Mouse (Mus musculus) embryonic facial prominence, embryonic 14.5 days (tissue): ENCODE results near the gene Lpin1. TPM values are rescaled to one million over a fixed set of nuclear protein-coding genes. Genes with fewer than 3 reads are reported as not detected.

Experiments
- ATAC-seq: fragments of 200-750 bp; cut with Nextera tagmentation; 2 replicates; pipeline ENCODE4 v1.8.0; 2017; ENCODE audit warnings: low read depth, moderate number of reproducible peaks, moderate TSS enrichment
- DNase-seq: peaks from one replicate; pipeline ENCODE4 v3.0.0-alpha.2; 2015; ENCODE audit warnings: low spot score
- H3K27ac ChIP-seq: fragments of 300-500 bp; sonication (generic); replicated peaks from 2 replicates; pipeline ENCODE4 v1.5.1; 2014; ENCODE audit warnings: low read depth, mild to moderate bottlenecking, low read length, moderate library complexity
- H3K27me3 ChIP-seq: fragments of 300-500 bp; sonication (generic); replicated peaks from 2 replicates; pipeline ENCODE4 v1.6.1; 2014; ENCODE audit warnings: low read length; ENCODE audit not compliant: control insufficient read depth, insufficient read depth
- H3K36me3 ChIP-seq: fragments of 300-500 bp; sonication (generic); 2 replicates; pipeline ENCODE4 v1.6.1; 2014; ENCODE audit warnings: low read length, mixed read lengths; ENCODE audit not compliant: control insufficient read depth, insufficient read depth
- H3K4me1 ChIP-seq: fragments of 300-500 bp; sonication (generic); 2 replicates; pipeline ENCODE4 v1.6.1; 2014; ENCODE audit warnings: antibody characterized with exemption, low read length; ENCODE audit not compliant: control insufficient read depth, insufficient read depth
- H3K4me2 ChIP-seq: fragments of 300-500 bp; sonication (generic); 2 replicates; pipeline ENCODE4 v1.6.1; 2014; ENCODE audit warnings: low read depth, mild to moderate bottlenecking, low read length, moderate library complexity, mixed read lengths
- H3K4me3 ChIP-seq: fragments of 300-500 bp; sonication (generic); 2 replicates; pipeline ENCODE4 v1.5.1; 2014; ENCODE audit warnings: low read depth, mild to moderate bottlenecking, low read length
- H3K9ac ChIP-seq: fragments of 300-500 bp; sonication (generic); 2 replicates; pipeline ENCODE4 v1.6.1; 2014; ENCODE audit warnings: low read depth, mild to moderate bottlenecking, low read length, moderate library complexity, mixed read lengths
- H3K9me3 ChIP-seq: fragments of 300-500 bp; sonication (generic); 2 replicates; pipeline ENCODE4 v1.6.1; 2016; ENCODE audit warnings: low read length; ENCODE audit not compliant: control insufficient read depth
- WGBS: fragments of 180-500 bp; shearing (Covaris S2); extraction: QIAGEN DNeasy Blood & Tissue Kit; methylation state at CpG from one replicate; pipeline ENCODE4 v1.1.7; 2014; 5-methylcytosine and 5-hydroxymethylcytosine counted together
- polyA plus RNA-seq: library from polyadenylated mRNA; unstranded; fragments of >200 nt; fragmentation: Nextera tagmentation; extraction: Ambion mirVana; gene quantifications from 2 replicates; pipeline ENCODE4 v1.2.1, GENCODE M21; 2014

Gene Lpin1
- polyA plus RNA-seq, 1 experiment from 2014 or later, result 7.1 TPM

- Histone ChIP-seq H3K27me3 (no peaks in the 10 kb centered on the region), H3K36me3 (no peaks in the 10 kb centered on the region), H3K9ac (peak overlapping the region; percentile 40; the same call in 1 of the 2 replicates), H3K4me3 (no peak overlapping the region), H3K9me3 (no peaks in the 10 kb centered on the region), H3K4me2 (0 out of 2 replicates have a peak overlapping the region, but pooled peaks have one; percentile 15), H3K4me1 (peaks cover 10% of the 10 kb centered on the region), H3K27ac (peak overlapping the region; percentile 65; the same call in 1 of the 2 replicates)
- ATAC-seq (peak; percentile 81), DNase-seq (peak; percentile 95)
- WGBS, result 16% methylated on average over 4 of the region's 4 CpGs
These were observed 77.4 kb downstream of the Lpin1 start for GRCm38 (mm10) chr12:16533331-16533828.

DNA sequence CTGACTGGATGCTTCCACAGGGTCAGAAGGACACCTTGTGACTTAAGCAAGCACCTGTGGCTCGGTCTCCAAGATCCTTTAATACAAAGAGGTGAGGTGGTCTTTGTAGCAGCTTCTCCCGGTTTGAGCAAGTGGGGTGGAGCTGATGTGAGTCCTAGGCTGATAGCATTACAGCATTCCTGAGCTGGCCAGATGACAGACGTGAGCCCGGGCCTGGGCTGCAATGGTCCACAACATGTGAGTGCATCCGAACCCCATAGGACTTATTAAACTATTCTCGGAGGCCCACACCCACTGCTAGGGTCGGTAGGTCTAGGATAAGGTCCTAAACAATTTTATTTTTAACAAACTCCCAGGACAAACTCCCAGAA lies 77.9 kb downstream of the Lpin1 start:
- H3K27me3 ChIP-seq, result no peaks in the 10 kb centered on the region
- H3K9me3 ChIP-seq, result no peaks in the 10 kb centered on the region
- no peaks in the 10 kb centered on the region for H3K36me3 ChIP-seq
- H3K4me1 ChIP-seq, result peaks cover 10% of the 10 kb centered on the region
- WGBS, result 30% methylated on average over 7 of the region's 7 CpGs
- ATAC-seq (peak; percentile 72), DNase-seq (no peak)
- no peak overlapping the region for H3K4me3 ChIP-seq
- H3K9ac ChIP-seq, result peak overlapping the region; percentile 40; the same call in 1 of the 2 replicates
- peak overlapping the region; percentile 15; the same call in 1 of the 2 replicates for H3K4me2 ChIP-seq
- peak overlapping the region; percentile 65 for H3K27ac ChIP-seq

DNA sequence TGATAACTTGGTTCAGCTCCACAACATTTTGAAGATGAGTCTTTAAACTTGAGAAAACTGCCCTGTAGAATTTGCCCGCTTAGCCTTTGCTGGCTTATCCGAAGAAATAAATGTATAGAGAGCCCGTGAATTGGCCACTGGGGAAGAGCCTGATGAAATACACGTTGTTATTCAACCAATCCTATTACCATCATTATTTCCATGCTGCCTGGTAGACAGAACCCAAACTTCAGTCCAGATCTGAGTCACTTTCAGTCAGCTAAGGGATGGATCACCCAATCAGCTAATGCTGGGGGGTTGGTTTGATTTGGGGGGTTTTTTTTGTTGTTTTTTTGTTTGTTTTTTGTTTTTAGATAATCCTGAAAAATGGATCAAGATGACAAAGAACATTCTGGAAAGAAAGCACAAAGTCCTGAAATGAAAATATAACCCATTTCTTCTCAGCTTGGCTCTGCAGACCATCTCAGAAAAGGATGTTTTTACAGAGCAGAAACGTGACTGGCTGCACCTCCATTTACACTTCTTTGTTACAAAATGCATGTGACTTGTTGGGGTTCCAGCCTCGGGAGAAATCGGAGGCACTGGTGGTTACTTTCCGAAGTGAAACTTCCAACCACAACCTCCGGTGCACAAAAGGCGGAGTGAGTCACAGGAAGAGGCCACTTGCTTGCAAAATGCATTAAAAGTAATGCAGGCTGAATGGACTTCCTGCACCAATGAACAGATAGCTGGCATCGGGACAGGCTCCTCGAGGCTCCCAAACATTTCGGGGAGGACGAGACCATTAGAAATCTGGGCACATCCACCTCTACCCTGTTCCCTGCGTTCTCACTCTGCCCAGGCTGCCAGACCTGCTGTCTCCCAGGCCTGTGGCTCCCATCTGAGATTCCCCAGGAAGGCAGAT lies 78.6 kb downstream of the Lpin1 start:
- Histone ChIP-seq H3K27ac (peak overlapping the region; percentile 65), H3K9me3 (no peaks in the 10 kb centered on the region), H3K27me3 (no peaks in the 10 kb centered on the region), H3K4me1 (peaks cover 10% of the 10 kb centered on the region), H3K9ac (peak overlapping the region; percentile 40; the same call in 1 of the 2 replicates), H3K36me3 (no peaks in the 10 kb centered on the region), H3K4me3 (no peak overlapping the region), H3K4me2 (no peak overlapping the region)
- 57% methylated on average over 15 of the region's 15 CpGs for WGBS
- peak; percentile 64 for DNase-seq
- peak; percentile 39; the same call in 1 of the 2 replicates for ATAC-seq

DNA sequence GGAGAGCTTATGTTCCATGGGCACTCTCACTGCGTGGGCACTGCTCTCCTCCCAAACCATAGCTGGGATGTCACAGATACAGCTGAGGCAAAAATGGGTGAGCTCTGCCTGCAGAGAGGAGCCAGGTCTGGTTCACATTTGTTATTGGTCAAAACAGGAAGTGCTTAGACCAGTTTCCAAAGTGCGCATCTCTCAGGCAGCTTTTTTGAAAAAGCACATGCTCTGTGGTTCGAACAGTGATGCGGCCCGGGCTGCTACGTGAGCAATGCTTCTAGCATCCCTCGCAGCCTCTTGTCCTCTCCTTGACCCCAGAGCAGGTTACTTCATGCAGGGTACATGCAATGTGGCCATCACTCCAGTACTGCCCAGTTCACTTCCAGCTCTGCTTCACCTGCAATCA lies 82.1 kb downstream of the Lpin1 start:
- DNase-seq, result no peak
- H3K9ac ChIP-seq, result no peak overlapping the region
- no peak overlapping the region for H3K4me2 ChIP-seq
- H3K27ac ChIP-seq, result no peak overlapping the region
- no peaks in the 10 kb centered on the region for H3K9me3 ChIP-seq
- H3K36me3 ChIP-seq, result no peaks in the 10 kb centered on the region
- ATAC-seq, result no peak
- H3K27me3 ChIP-seq, result no peaks in the 10 kb centered on the region
- WGBS, result 77% methylated on average over 7 of the region's 7 CpGs
- H3K4me1 ChIP-seq, result peaks cover 10% of the 10 kb centered on the region
- no peak overlapping the region for H3K4me3 ChIP-seq

- Histone ChIP-seq H3K27ac (no peak overlapping the region), H3K9ac (no peak overlapping the region), H3K36me3 (no peaks in the 10 kb centered on the region), H3K4me1 (peaks cover 7% of the 10 kb centered on the region), H3K9me3 (no peaks in the 10 kb centered on the region), H3K27me3 (no peaks in the 10 kb centered on the region), H3K4me2 (no peak overlapping the region), H3K4me3 (no peak overlapping the region)
- ATAC-seq, result no peak
- 74% methylated on average over 3 of the region's 3 CpGs for WGBS
- no peak for DNase-seq
These were observed 82.8 kb downstream of the Lpin1 start for GRCm38 (mm10) chr12:16527941-16528340.

- Histone ChIP-seq H3K4me3 (no peak overlapping the region), H3K4me2 (no peak overlapping the region), H3K9ac (no peak overlapping the region), H3K27me3 (no peaks in the 10 kb centered on the region), H3K27ac (no peak overlapping the region), H3K4me1 (no peaks in the 10 kb centered on the region), H3K9me3 (no peaks in the 10 kb centered on the region), H3K36me3 (no peaks in the 10 kb centered on the region)
- DNase-seq (no peak), ATAC-seq (no peak)
- WGBS, result 71% methylated on average over 5 of the region's 5 CpGs
These were observed 83.9 kb downstream of the Lpin1 start for GRCm38 (mm10) chr12:16526862-16527261.

DNA sequence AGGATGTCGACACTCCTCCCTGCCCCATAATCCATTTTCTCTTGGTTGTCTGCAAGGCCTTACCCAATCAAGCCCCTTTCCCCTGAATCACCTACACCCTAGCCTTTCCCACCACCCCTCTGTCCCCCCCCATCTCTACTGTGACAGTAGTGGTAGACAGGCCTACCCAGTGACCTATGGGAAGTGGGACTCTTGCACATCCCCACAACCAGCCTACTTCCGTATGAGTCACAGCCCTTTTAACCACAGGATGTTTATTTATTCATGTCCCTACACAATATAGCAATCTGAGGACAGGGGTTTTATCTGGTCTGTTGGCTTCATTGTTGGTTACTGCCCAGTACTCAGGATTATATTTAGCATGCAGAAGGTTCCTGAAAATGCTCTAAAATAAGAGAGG lies 84.6 kb downstream of the Lpin1 start:
- no peak overlapping the region for H3K27ac ChIP-seq
- no peaks in the 10 kb centered on the region for H3K4me1 ChIP-seq
- 84% methylated on average over 2 of the region's 2 CpGs for WGBS
- no peak overlapping the region for H3K4me3 ChIP-seq
- H3K27me3 ChIP-seq, result no peaks in the 10 kb centered on the region
- H3K9me3 ChIP-seq, result no peaks in the 10 kb centered on the region
- no peak overlapping the region for H3K9ac ChIP-seq
- no peak overlapping the region for H3K4me2 ChIP-seq
- DNase-seq (no peak), ATAC-seq (no peak)
- no peaks in the 10 kb centered on the region for H3K36me3 ChIP-seq

- H3K4me3 ChIP-seq, result no peak overlapping the region
- H3K4me1 ChIP-seq, result no peaks in the 10 kb centered on the region
- H3K36me3 ChIP-seq, result no peaks in the 10 kb centered on the region
- WGBS, result 77% methylated on average over 9 of the region's 9 CpGs
- DNase-seq (no peak), ATAC-seq (no peak)
- no peaks in the 10 kb centered on the region for H3K27me3 ChIP-seq
- no peak overlapping the region for H3K4me2 ChIP-seq
- no peak overlapping the region for H3K9ac ChIP-seq
- 0 out of 2 replicates have a peak, but pooled peaks cover 5% of the 10 kb centered on the region for H3K9me3 ChIP-seq
- no peak overlapping the region for H3K27ac ChIP-seq
These were observed 95.6 kb downstream of the Lpin1 start for GRCm38 (mm10) chr12:16515183-16515582.
